Mouse (Mus musculus): Measurements from ENCODE around the gene Micu1.

DNA sequence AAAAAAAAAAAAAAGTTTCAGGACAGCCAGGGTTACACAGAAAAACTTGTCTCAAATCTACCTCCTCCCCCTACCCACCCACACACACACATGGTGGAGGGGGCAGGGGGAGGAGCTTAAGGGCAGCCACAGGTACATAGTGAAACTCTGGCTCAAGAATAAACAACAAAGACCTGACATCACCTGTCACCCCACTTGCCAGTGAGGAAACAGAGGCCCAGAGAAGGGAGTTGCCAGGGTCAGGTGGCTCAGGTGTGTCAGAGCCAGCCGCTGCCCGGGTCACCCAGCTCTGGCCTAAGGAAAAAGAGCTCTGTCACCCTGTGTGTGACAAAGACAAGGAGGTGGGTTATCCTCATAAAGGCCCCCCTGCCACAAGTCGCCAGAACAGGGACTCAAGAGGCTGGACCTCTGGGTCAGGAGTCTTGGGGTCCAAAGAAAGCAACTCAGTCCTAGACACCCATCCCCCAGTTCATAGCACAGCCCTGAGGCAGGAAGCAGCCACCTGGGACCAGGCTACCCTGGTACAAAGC, 204.9 kb downstream of the Micu1 start:
- TF ChIP-seq CTCF (IDR thresholded peaks at IDR 0.05; ENCODE audit: low read depth, low read length) (no peak), POLR2A (IDR thresholded peaks at IDR 0.05; ENCODE audit: borderline replicate concordance, low read depth, low read length) (no peak)

Measured in bone marrow macrophage, adult 2 months (primary cell).